Mouse (Mus musculus): Measurements from ENCODE around the gene E2f8. TPM values are rescaled to one million over a fixed set of nuclear protein-coding genes. Genes with fewer than 3 reads are reported as not detected.

E2f8 gene
- polyA plus RNA-seq, 1 experiment: 36.3 TPM

- H3K4me3 ChIP-seq (replicated peaks; ENCODE audit: control insufficient read depth, low read depth, low read length): no peak overlapping the region
- no peak overlapping the region for H3K27ac ChIP-seq (ENCODE audit: control insufficient read depth, insufficient read depth, low read depth, low read length, poor library complexity)
- 78% methylated on average over 12 of the region's 12 CpGs for WGBS
Observed at GRCm38 (mm10) chr7:48914630-48915506, 33.5 kb upstream of the E2f8 start.

GRCm38 (mm10) chr7:48911146-48911545 lies 29.8 kb upstream of the E2f8 start:
- no peak for TF ChIP-seq CTCF (IDR thresholded peaks at IDR 0.05; ENCODE audit: control insufficient read depth, insufficient read depth, low read length)
- Histone ChIP-seq H3K4me1 (ENCODE audit: control insufficient read depth, insufficient read depth, low read length) (peaks cover 6% of the 10 kb centered on the region; the same call in 1 of the 2 replicates), H3K27ac (ENCODE audit: control insufficient read depth, insufficient read depth, low read depth, low read length, poor library complexity) (no peak overlapping the region), H3K4me3 (replicated peaks; ENCODE audit: control insufficient read depth, low read depth, low read length) (no peak overlapping the region)

More at GRCm38 (mm10) chr7:48914630-48915506, 33.5 kb upstream of the E2f8 start:
- no peak for TF ChIP-seq POLR2A (IDR thresholded peaks at IDR 0.05; ENCODE audit: borderline replicate concordance, control insufficient read depth, low read depth, low read length)
- TF ChIP-seq CTCF (IDR thresholded peaks at IDR 0.05; ENCODE audit: control insufficient read depth, insufficient read depth, low read length): no peak
- H3K4me1 ChIP-seq (ENCODE audit: control insufficient read depth, insufficient read depth, low read length): peaks cover under 1% of the 10 kb centered on the region; the same call in 1 of the 2 replicates

GRCm38 (mm10) chr7:48910282-48910681 lies 28.9 kb upstream of the E2f8 start:
- Histone ChIP-seq H3K4me1 (ENCODE audit: control insufficient read depth, insufficient read depth, low read length) (peaks cover 6% of the 10 kb centered on the region; the same call in 1 of the 2 replicates), H3K4me3 (replicated peaks; ENCODE audit: control insufficient read depth, low read depth, low read length) (no peak overlapping the region), H3K27ac (ENCODE audit: control insufficient read depth, insufficient read depth, low read depth, low read length, poor library complexity) (no peak overlapping the region)
- 81% methylated on average over 6 of the region's 6 CpGs for WGBS
- TF ChIP-seq CTCF (IDR thresholded peaks at IDR 0.05; ENCODE audit: control insufficient read depth, insufficient read depth, low read length) (no peak), POLR2A (IDR thresholded peaks at IDR 0.05; ENCODE audit: borderline replicate concordance, control insufficient read depth, low read depth, low read length) (no peak)

- peaks cover 6% of the 10 kb centered on the region; the same call in 1 of the 2 replicates for H3K4me1 ChIP-seq (ENCODE audit: control insufficient read depth, insufficient read depth, low read length)
- TF ChIP-seq POLR2A (IDR thresholded peaks at IDR 0.05; ENCODE audit: borderline replicate concordance, control insufficient read depth, low read depth, low read length) (no peak), CTCF (IDR thresholded peaks at IDR 0.05; ENCODE audit: control insufficient read depth, insufficient read depth, low read length) (no peak)
- peak overlapping the region; percentile 18 for H3K4me3 ChIP-seq (replicated peaks; ENCODE audit: control insufficient read depth, low read depth, low read length)
- 18% methylated on average over 4 of the region's 4 CpGs for WGBS
- H3K27ac ChIP-seq (ENCODE audit: control insufficient read depth, insufficient read depth, low read depth, low read length, poor library complexity): peak overlapping the region; percentile 82
Observed at GRCm38 (mm10) chr7:48909342-48909671, 27.9 kb upstream of the E2f8 start.

- peak within 1 kb of the TSS; percentile 18 for H3K4me3 ChIP-seq (replicated peaks; ENCODE audit: control insufficient read depth, low read depth, low read length)
- TF ChIP-seq POLR2A (IDR thresholded peaks at IDR 0.05; ENCODE audit: borderline replicate concordance, control insufficient read depth, low read depth, low read length): no peak
- TF ChIP-seq CTCF (IDR thresholded peaks at IDR 0.05; ENCODE audit: control insufficient read depth, insufficient read depth, low read length): no peak
- H3K4me1 ChIP-seq (ENCODE audit: control insufficient read depth, insufficient read depth, low read length): peaks cover 6% of the 10 kb centered on the region; the same call in 1 of the 2 replicates
- WGBS: 6% methylated on average over 8 of the region's 8 CpGs
- peak within 1 kb of the TSS; percentile 82 for H3K27ac ChIP-seq (ENCODE audit: control insufficient read depth, insufficient read depth, low read depth, low read length, poor library complexity)
Observed at GRCm38 (mm10) chr7:48908521-48909341, 27.3 kb upstream of the E2f8 start, which contains the start of gene Nav2. Gene Nav2, plus strand, starts transcription at chr7:48908716.

- Histone ChIP-seq H3K4me1 (ENCODE audit: control insufficient read depth, insufficient read depth, low read length) (peaks cover 7% of the 10 kb centered on the region; the same call in 1 of the 2 replicates), H3K27ac (ENCODE audit: control insufficient read depth, insufficient read depth, low read depth, low read length, poor library complexity) (no peak overlapping the region), H3K4me3 (replicated peaks; ENCODE audit: control insufficient read depth, low read depth, low read length) (no peak overlapping the region)
- TF ChIP-seq POLR2A (IDR thresholded peaks at IDR 0.05; ENCODE audit: borderline replicate concordance, control insufficient read depth, low read depth, low read length) (no peak), CTCF (IDR thresholded peaks at IDR 0.05; ENCODE audit: control insufficient read depth, insufficient read depth, low read length) (no peak)
- WGBS: 47% methylated on average over 2 of the region's 2 CpGs
Observed at GRCm38 (mm10) chr7:48902454-48902853, 21.1 kb upstream of the E2f8 start.

GRCm38 (mm10) chr7:48900408-48901167 lies 19.2 kb upstream of the E2f8 start:
- H3K4me3 ChIP-seq (replicated peaks; ENCODE audit: control insufficient read depth, low read depth, low read length): no peak overlapping the region
- H3K27ac ChIP-seq (ENCODE audit: control insufficient read depth, insufficient read depth, low read depth, low read length, poor library complexity): no peak overlapping the region
- H3K4me1 ChIP-seq (ENCODE audit: control insufficient read depth, insufficient read depth, low read length): peaks cover 10% of the 10 kb centered on the region; the same call in 1 of the 2 replicates
- no peak for TF ChIP-seq POLR2A (IDR thresholded peaks at IDR 0.05; ENCODE audit: borderline replicate concordance, control insufficient read depth, low read depth, low read length)
- TF ChIP-seq CTCF (IDR thresholded peaks at IDR 0.05; ENCODE audit: control insufficient read depth, insufficient read depth, low read length): no peak
- WGBS: 43% methylated on average over 8 of the region's 8 CpGs

Data from bone marrow, adult 2 months (tissue).